Mouse (Mus musculus) heart, postnatal 0 days (tissue): ENCODE data around the gene Topbp1. TPM values are rescaled to one million over a fixed set of nuclear protein-coding genes. Genes with fewer than 3 reads are reported as not detected.

Experiments used
- ATAC-seq: fragments of 200-750 bp; cut with Nextera tagmentation; 2 replicates; pipeline ENCODE4 v1.8.0; 2017; ENCODE audit warnings: low read depth, moderate number of reproducible peaks, moderate library complexity; ENCODE audit not compliant: insufficient read depth
- DNase-seq: peaks from one replicate; pipeline ENCODE4 v3.0.0-alpha.2; 2016; ENCODE audit warnings: low spot score
- H3K27ac ChIP-seq: fragments of 300-500 bp; sonication (generic); 2 replicates; pipeline ENCODE4 v1.5.1; 2014; ENCODE audit warnings: low read depth, mild to moderate bottlenecking
- H3K27me3 ChIP-seq: fragments of 300-500 bp; sonication (generic); 2 replicates; pipeline ENCODE4 v1.6.1; 2014; ENCODE audit warnings: low read length, mixed read lengths; ENCODE audit not compliant: control insufficient read depth, insufficient read depth
- H3K36me3 ChIP-seq: fragments of 300-500 bp; sonication (generic); replicated peaks from 2 replicates; pipeline ENCODE4 v1.6.1; 2014; ENCODE audit warnings: low read length, mixed read lengths; ENCODE audit not compliant: control insufficient read depth, insufficient read depth
- H3K4me1 ChIP-seq: fragments of 300-500 bp; sonication (generic); 2 replicates; pipeline ENCODE4 v1.6.1; 2014; ENCODE audit warnings: antibody characterized with exemption; ENCODE audit not compliant: control insufficient read depth, insufficient read depth
- H3K4me2 ChIP-seq: fragments of 300-500 bp; sonication (generic); 2 replicates; pipeline ENCODE4 v1.6.1; 2014; ENCODE audit warnings: low read depth, mild to moderate bottlenecking, low read length, moderate library complexity
- H3K4me3 ChIP-seq: fragments of 300-500 bp; sonication (generic); 2 replicates; pipeline ENCODE4 v1.5.1; 2014; ENCODE audit warnings: low read depth, low read length
- H3K9ac ChIP-seq: fragments of 300-500 bp; sonication (generic); replicated peaks from 2 replicates; pipeline ENCODE4 v1.6.1; 2014; ENCODE audit warnings: low read depth, low read length, mixed read lengths
- H3K9me3 ChIP-seq: fragments of 300-500 bp; sonication (generic); replicated peaks from 2 replicates; pipeline ENCODE4 v1.6.1; 2016; ENCODE audit warnings: low read length; ENCODE audit not compliant: control insufficient read depth
- CTCF ChIP-seq: IDR thresholded peaks from 2 replicates; pipeline ENCODE4 v1.5.1; 2016; ENCODE audit warnings: antibody characterized with exemption, control low read depth, low read depth
- EP300 ChIP-seq: IDR thresholded peaks from 2 replicates; pipeline ENCODE4 v1.6.1; 2016; ENCODE audit warnings: antibody characterized with exemption, low read depth
- WGBS: fragments of 180-500 bp; shearing (Covaris S2); extraction: QIAGEN DNeasy Blood & Tissue Kit; methylation state at CpG from one replicate; pipeline ENCODE4 v1.1.7; 2014; 5-methylcytosine and 5-hydroxymethylcytosine counted together
- polyA plus RNA-seq: library from polyadenylated mRNA; unstranded; fragments of >200 nt; fragmentation: Nextera tagmentation; extraction: Ambion mirVana; gene quantifications from 2 replicates; pipeline ENCODE4 v1.2.1, GENCODE M21; 2015
- total RNA-seq: library from RNA; depleted of rRNA; stranded (reverse); fragments of >200 nt; gene quantifications from 2 replicates; pipeline ENCODE4 v1.2.3, GENCODE M21; 2014; ENCODE audit warnings: low replicate concordance; rRNA removed

Gene Topbp1
- total RNA-seq: 29.7 and 33.9 TPM in 2 replicates
- 14.2 and 15.0 TPM in 2 replicates for polyA plus RNA-seq

DNA sequence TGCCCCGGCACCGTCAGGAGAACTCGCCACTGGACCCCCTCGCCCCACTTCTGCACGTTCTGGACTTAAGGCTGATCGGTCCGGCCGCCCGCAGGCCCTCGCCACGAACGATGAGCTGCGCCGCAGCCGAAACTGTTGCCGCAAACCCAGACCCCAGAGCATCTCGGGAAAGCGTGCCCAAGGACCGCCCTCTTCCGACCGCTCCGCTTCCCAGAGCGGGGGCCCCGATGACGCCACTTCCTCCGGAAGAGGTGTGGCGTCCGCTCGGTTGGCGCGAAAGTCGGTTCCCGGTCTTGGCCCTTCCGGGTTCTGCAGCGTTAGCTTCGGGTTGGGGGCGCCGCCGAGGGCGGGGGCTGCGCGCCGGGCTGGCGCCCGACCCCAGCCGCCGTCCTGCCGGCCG, at the start of gene Topbp1, which contains the start of gene 1300017J02Rik:
Gene Topbp1, plus strand, starts transcription at position 289 of the 400 bp plus-strand sequence.
Gene 1300017J02Rik, minus strand, starts transcription at position 156 of the 400 bp plus-strand sequence.
- peak within 1 kb of the TSS; percentile 83 for H3K27ac ChIP-seq
- H3K27me3 ChIP-seq: no peaks in the 10 kb centered on the region
- H3K4me3 ChIP-seq: peak within 1 kb of the TSS; percentile 98
- no peak for TF ChIP-seq EP300
- TF ChIP-seq CTCF: peak; percentile 18; the same call in 1 of the 2 replicates
- DNase-seq (peak; percentile 94), ATAC-seq (peak; percentile 98)
- H3K4me1 ChIP-seq: peaks cover 15% of the 10 kb centered on the region
- H3K9me3 ChIP-seq: no peaks in the 10 kb centered on the region
- peak within 1 kb of the TSS; percentile 79 for H3K9ac ChIP-seq
- H3K4me2 ChIP-seq: peak within 1 kb of the TSS; percentile 92
- under 1% methylated on average over 44 of the region's 49 CpGs for WGBS
- peaks cover 16% of the 10 kb centered on the region for H3K36me3 ChIP-seq

GRCm38 (mm10) chr9:103265778-103266177, 39.2 kb upstream of the Topbp1 start:
- Histone ChIP-seq H3K4me1 (no peaks in the 10 kb centered on the region), H3K4me3 (no peak overlapping the region), H3K27me3 (no peaks in the 10 kb centered on the region), H3K27ac (no peak overlapping the region), H3K4me2 (no peak overlapping the region), H3K36me3 (no peaks in the 10 kb centered on the region), H3K9me3 (no peaks in the 10 kb centered on the region), H3K9ac (no peak overlapping the region)
- ATAC-seq (no peak), DNase-seq (no peak)
- 86% methylated on average over 4 of the region's 4 CpGs for WGBS
- TF ChIP-seq CTCF (no peak), EP300 (no peak)

GRCm38 (mm10) chr9:103271104-103271503, 33.9 kb upstream of the Topbp1 start:
- no peaks in the 10 kb centered on the region for H3K4me1 ChIP-seq
- no peak for ATAC-seq
- H3K9me3 ChIP-seq: no peaks in the 10 kb centered on the region
- TF ChIP-seq CTCF (no peak), EP300 (no peak)
- H3K4me3 ChIP-seq: no peak overlapping the region
- H3K4me2 ChIP-seq: no peak overlapping the region
- WGBS: 15% methylated on average over 4 of the region's 4 CpGs
- no peaks in the 10 kb centered on the region for H3K27me3 ChIP-seq
- no peak overlapping the region for H3K27ac ChIP-seq
- no peak overlapping the region for H3K9ac ChIP-seq
- no peaks in the 10 kb centered on the region for H3K36me3 ChIP-seq
- DNase-seq: no peak

- H3K27me3 ChIP-seq: no peaks in the 10 kb centered on the region
- no peak overlapping the region for H3K9ac ChIP-seq
- no peaks in the 10 kb centered on the region for H3K9me3 ChIP-seq
- no peak overlapping the region for H3K4me2 ChIP-seq
- no peaks in the 10 kb centered on the region for H3K36me3 ChIP-seq
- no peak overlapping the region for H3K4me3 ChIP-seq
- ATAC-seq: no peak
- H3K27ac ChIP-seq: no peak overlapping the region
- WGBS: 61% methylated on average over 8 of the region's 8 CpGs
- TF ChIP-seq EP300: no peak
- no peak for TF ChIP-seq CTCF
- no peaks in the 10 kb centered on the region for H3K4me1 ChIP-seq
- DNase-seq: no peak
Observed at GRCm38 (mm10) chr9:103274819-103275218, 30.2 kb upstream of the Topbp1 start.

- Histone ChIP-seq H3K9ac (no peak overlapping the region), H3K4me1 (no peaks in the 10 kb centered on the region), H3K27me3 (no peaks in the 10 kb centered on the region), H3K9me3 (no peaks in the 10 kb centered on the region), H3K4me3 (no peak overlapping the region), H3K27ac (no peak overlapping the region), H3K4me2 (no peak overlapping the region), H3K36me3 (no peaks in the 10 kb centered on the region)
- TF ChIP-seq CTCF (no peak), EP300 (no peak)
- ATAC-seq: no peak
- no peak for DNase-seq
- WGBS: 68% methylated on average over 1 of the region's 1 CpGs
Observed at GRCm38 (mm10) chr9:103275676-103276075, 29.3 kb upstream of the Topbp1 start.

DNA sequence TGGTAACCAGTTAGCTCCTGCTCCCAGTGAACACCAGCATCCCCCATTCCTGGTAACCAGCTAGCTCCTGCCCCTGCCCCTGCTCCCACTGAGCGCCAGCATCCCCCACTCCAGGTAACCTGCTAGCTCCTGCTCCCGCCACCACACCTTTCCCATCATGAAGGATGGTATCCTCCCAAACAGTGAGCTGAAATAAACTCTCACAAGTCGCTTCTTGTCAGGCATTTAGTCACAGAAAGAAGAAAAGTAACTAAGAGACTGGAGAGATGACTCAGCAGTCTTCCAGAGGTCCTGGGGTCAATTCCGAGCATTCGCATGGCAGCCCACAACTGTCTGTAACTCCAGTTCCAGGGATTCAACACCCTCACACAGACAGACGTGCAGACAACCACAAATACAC, 28.1 kb upstream of the Topbp1 start:
- no peak overlapping the region for H3K4me3 ChIP-seq
- no peak overlapping the region for H3K9ac ChIP-seq
- no peaks in the 10 kb centered on the region for H3K27me3 ChIP-seq
- no peak for DNase-seq
- no peak overlapping the region for H3K4me2 ChIP-seq
- no peaks in the 10 kb centered on the region for H3K9me3 ChIP-seq
- WGBS: 85% methylated on average over 6 of the region's 6 CpGs
- no peak for ATAC-seq
- no peak for TF ChIP-seq CTCF
- no peak for TF ChIP-seq EP300
- no peak overlapping the region for H3K27ac ChIP-seq
- H3K36me3 ChIP-seq: no peaks in the 10 kb centered on the region
- no peaks in the 10 kb centered on the region for H3K4me1 ChIP-seq
